Mouse (Mus musculus) right cerebral cortex, postnatal 14 days (tissue): ENCODE data around the gene Ccdc114.
"Not testable (repeated sequence)": the region's sequence is repeated elsewhere in the genome, so short reads cannot be mapped to it uniquely, and the experiment has no call there.

Source experiments
- DNase-seq: peaks from one replicate; pipeline ENCODE4 v3.0.0; 2022

Ccdc114 gene

DNA sequence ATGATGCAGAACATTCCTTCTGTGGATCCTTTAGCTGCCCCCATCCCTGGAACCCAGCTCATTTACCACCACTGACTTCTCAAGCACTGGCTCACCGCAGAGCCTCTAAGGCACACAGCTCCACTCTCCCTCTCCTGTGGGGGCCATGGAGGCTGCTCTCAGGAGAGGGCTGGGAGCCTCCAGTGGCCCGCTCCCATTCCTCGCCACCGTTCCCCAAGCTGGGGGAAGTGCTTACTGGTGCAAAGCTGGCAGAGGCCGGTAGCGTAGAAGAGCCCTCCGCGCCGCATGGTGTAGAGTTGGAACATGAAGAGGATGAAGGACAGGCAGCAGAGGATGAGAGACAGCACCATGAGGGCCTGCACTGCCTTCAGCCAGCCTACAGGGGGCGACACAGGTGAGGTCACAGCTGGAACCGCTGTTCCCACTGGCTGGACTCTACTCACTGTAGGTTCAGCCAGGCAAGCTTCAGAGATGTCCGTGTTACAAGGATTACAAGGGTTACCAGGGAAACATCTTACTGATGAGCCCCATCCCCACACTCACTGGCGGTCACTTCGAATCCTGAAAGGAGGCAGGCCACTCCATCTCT lies 4.7 kb upstream of the Ccdc114 start:
- no peak for DNase-seq

GRCm38 (mm10) chr7:45919761-45920160 lies 4.1 kb upstream of the Ccdc114 start:
- no peak for DNase-seq

DNA sequence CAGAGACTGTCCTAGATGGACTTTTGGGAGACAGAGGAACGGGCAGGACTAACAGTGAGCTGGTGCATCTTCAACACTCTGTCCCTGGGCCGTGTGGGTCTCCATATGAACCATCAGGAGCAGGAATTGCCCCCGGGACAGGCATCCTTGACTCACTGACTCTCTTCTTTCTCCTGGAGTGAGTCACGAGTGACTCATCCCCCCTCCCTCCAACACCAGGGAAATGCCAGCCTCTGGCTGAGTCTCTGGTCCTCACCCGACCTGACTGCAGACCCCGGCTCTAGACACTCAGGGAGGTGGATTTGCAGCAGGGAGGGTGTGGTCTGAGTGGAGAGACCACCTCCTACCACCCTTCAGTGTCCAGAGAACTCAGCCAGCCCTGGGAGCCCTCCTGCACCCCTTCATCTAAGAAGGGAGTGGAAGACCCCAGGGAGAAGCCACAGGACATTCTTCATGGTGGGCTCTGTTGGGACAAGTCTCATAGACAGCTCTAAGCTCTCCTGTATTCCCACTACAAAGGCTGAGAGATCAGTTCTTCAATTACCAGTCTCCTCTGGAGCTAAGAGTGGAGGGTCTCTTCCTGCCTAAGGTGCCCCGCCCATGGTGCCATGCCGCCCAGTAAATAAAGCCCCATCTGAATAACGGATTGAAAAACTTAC lies 3.2 kb upstream of the Ccdc114 start:
- no peak for DNase-seq

DNA sequence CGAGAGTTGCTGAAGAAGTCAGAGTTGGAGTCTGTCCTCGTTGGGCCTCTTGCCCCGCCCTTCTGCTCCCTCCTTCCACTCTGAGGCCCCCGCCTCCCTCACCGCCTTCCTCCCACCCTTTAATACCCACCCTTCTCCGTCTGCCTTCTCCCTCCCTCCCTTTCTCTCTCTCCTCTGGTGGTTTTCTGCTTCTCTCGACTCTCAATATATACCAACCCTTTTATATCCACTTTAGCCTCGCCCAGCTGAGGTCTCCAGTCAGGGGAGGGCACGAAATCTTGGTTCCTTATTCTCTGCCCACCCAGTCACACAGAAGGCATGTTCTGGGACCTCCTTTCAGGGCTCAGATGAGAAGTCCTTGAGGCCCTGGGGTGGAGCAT lies 2.6 kb upstream of the Ccdc114 start, which contains the start of gene Emp3:
TSS of gene Emp3 (minus strand) at position 163 of the 380 bp plus-strand sequence.
- DNase-seq: no peak

DNA sequence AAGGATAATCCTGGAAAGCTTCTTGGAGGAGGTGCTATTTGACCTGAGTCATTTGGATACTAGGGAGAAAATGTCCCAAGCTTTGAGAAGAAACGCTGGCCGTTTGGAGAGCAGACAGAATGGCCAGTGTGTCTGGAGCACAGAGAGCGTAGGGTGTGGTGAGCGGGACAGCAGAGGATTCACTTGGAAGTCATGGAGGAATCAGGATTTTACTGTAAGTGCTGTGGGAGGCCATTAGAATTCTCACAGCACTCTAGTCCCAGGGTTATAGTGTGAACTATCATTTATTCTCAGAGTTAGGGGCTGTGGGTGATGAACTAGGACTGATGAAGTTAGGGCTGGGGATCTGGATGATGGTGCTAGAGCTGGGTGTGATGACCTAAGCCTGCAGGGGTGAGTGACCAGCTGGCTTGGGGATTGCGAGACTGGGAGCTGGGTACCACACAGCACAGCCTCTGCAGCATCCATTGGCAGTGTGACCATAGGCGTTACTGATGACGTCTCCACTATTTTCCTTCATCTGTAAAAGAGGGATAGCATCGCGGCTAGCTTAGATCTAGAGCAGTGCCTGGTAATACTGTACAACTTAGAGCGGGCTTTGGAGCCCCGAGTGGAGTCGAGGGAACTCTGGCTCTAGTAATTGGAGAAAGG lies 1.8 kb upstream of the Ccdc114 start:
- no peak for DNase-seq

GRCm38 (mm10) chr7:45922928-45923761 lies 727 bp upstream of the Ccdc114 start:
- peak; percentile 92 for DNase-seq

- DNase-seq: no peak
These were observed 551 bp downstream of the Ccdc114 start for GRCm38 (mm10) chr7:45924429-45924816.

DNA sequence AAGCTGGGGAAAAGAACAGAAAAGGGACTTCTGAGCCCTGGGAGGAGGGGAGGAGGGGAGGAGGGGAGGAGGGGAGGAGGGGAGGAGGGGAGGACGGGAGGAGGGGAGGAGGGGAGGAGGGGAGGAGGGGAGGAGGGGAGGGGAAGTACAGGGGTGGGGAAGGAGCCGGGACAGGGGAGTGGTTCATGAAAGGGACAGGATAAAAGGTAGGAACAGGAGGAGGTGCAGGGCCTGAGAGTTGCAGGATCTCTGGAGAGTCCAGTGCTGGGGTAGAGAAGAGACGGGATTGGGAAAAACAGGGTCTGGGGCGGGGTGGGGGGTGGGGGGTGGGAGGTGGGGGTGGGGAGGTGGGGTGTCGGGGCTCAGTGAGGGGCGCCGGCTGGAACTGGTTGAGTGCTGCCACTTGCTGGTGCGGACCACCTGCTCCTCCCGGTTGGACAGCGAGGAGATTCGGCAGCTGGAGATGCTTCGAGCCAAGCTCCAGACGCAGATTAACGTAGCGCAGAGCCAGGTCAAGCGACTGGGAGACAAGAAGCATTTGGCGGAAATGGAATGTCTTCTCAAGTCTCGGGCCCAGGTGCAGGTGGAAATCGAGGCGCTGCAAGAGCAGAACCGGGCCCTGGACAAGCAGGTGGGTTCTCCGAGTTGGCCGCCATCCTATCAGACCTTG lies 4.9 kb downstream of the Ccdc114 start:
- no peak for DNase-seq

DNA sequence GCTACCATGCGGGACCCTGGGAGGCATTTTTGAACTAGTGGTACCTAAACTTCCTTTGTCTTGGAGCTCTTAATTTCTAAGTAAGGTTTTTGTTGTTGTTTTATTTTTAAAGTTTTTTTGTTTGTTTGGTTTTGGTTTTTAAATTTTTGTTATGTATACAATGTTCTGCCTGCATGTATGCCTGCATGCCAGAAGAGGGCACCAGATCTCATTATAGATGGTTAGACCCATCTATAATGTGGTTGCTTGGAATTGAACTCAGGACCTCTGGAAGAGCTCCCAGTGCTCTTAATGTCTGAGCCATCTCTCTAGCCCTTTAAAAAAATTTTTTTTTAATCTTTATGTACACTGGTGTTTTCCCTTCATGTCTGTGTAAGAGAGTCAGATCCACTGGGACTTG lies 5.8 kb downstream of the Ccdc114 start:
- DNase-seq: no peak

DNA sequence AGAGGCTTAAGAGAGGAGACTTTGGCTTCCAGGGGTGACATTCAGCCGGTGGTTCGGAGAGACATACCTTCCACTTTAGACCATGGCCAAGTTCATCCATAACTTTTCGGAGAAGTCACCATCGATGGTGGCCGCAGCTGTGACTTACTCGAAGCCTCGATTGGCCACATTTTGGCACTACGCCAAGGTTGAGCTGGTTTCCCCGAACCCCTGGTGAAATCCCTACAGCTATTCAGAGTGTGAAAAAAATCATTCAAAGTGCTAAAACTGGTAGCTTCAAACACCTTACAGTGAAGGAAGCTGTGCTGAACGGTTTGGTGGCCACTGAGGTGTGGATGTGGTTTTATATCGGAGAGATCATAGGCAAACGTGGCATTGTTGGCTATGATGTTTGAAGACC lies 9.9 kb downstream of the Ccdc114 start:
- DNase-seq: not testable (repeated sequence)

DNA sequence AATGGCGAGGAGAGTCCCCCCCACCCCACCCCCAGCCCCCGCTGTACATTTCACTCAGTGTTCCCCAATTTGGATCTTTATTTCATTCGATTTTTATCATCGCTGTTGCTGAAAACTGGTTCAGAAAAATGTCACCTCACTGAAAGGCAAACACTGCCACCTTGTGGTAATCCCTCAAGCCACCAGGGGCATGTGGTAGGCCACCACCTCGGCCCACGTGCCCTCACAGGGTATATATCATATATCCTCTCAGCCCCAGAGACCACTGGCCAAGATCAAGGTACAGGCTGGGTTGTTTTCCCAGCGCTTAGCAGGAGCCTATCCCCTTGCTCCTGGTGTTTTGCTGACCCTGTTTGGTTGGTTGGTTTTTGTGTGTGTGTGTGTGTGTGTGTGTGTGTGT lies 11.2 kb downstream of the Ccdc114 start:
- DNase-seq: peak; percentile 65

DNA sequence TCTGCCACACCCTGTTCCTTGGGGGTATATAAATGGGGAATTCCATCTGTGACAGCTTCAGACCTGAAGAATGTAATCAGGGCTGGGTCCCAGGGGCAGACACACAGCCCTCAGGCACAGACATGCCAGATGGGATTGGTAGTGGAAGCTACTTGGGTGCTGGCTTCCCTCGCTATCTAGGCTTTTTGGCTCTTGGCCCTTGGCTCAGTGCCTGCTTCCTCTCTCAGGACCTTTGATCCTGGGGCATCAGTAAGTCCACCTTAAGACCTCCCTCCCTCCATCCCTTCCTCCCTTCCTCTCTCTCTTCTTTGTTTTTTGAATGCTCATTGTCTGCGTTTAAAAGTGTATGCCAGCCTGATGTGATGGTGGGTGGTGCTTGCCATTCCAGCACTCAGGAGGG lies 16.0 kb downstream of the Ccdc114 start:
- DNase-seq: no peak

DNA sequence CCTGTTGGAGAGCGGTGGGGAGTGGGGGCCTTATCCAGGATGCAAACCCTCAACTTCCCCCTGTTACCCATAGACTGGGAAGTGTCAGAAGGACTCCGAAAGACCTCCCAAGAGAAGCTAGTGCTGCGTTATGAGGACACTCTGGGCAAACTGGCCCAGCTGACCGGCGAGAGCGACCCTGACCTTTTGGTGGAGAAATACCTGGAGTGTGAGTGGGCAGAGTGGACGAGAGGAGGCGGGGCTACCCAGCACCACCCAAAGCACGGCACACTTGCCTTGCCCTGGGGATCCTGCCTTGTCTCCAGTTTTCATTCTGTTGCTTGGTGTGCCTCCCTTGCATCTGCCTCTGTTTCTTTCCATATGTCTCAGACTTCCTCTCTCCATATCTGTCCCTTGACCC lies 18.1 kb downstream of the Ccdc114 start:
- DNase-seq: no peak

DNA sequence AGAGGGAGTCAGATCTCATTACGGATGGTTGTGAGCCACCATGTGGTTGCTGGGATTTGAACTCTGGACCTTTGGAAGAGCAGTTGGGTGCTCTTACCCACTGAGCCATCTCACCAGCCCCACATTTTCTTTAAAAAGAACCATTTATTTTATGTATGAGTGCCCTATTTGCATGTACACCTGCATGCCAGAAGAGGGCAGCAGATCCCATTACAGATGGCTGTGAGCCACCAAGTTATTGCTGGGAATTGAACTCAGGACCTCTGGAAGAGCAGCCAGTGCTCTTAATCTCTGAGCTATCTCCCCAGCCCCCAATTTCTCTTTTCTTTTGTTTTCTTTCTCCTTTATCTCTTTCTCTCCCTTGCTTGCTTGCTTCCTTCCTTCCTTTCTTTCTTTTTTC lies 19.4 kb downstream of the Ccdc114 start:
- DNase-seq: not testable (repeated sequence)

DNA sequence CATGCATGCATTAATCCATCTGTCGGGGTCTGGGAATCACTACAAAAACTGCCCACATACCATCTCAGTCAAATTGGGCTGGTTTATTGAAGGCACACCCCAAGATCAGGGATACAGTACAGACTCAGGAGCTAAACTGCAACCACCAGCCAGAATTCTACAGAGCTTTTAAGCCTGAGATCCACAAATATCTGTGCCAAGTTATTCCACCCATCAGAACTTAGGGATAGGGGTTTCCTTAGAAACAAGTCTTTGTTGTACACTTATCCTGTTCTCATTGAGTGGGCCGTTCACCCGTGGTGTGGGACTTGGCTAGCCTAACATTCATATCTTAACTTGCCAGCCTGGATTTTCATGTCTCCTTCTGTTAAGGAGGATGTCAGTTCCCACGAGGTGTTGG lies 25.2 kb downstream of the Ccdc114 start:
- DNase-seq: no peak

DNA sequence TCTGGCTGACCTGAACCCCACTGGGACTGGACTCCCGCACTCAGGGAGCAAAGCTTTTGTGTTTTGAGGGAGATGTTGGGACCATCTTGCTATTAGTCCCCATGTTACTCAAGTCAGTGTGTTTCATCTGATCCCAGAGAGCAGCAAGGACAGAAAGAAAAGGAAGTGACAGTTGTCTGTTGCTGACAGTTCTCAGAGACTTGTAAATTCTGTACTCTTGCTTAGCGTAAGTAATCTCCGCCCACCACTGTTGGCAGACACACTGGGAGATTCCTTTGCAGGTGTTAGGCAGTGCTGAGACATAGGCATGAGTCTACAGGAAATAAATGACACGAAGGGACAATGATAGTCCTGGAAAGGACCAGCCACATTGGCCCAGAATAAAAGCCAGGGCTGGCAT lies 32.7 kb downstream of the Ccdc114 start:
- DNase-seq: no peak

GRCm38 (mm10) chr7:45971831-45972723 lies 48.2 kb downstream of the Ccdc114 start:
- DNase-seq: no peak

DNA sequence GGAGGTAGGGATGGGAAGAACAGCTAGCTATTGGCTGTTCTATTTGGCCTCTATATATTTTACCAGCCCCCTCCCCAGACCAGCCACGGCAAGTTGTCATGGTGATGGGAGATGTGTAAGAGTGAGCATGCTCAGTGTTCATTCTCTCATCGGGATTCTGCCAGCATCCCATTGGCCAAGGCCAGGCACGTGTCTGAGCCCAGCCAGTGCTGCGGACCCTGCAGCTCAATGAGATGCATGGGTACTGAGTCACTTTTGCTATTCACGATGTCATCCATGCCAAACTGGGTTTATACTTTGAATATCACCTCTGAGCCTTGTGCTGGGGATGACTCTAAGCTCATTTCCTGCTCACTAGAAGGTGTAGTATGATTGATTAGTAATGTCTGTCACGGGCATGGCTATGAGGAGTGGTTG lies 49.4 kb downstream of the Ccdc114 start:
- peak; percentile 27 for DNase-seq

- DNase-seq: no peak
These were observed 50.2 kb downstream of the Ccdc114 start for GRCm38 (mm10) chr7:45974103-45974502.

DNA sequence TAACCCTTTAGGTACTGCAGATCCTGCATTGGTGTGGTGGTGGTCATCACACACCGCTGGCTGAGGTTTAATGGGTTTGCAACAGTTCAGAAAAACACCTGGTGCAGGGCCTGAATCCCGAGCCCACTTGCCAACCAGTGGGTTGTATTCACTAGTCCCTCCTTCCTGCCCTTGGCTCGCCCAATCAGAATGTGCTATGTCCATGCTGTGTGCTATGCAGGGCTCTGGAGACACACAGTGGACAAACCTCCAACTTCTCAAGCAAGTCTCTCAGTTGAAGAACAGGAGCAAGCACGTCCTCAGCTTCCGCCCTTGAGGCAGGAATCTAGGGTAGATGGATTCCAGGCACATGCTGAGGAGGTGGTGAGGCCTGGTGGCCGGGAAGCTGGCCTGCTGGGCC lies 50.6 kb downstream of the Ccdc114 start:
- no peak for DNase-seq

DNA sequence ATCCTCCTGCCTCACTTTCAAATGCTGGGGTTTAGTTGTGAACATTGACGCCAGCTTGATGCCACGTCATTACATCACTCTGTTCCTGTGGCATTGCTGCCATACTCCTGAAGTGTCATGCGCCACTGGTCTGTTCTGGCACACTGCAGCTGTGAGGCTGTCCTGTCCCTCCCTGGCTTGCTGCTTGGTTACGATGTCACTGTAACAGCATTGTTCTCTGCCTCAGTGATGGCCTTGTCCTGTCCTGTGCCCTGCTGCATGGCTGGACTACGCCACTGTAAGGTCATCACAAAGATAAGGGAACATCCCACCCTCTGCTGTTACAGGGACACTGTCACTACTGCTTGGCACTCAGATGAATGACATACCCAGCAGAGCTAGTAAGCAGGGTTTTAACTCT lies 57.7 kb downstream of the Ccdc114 start:
- no peak for DNase-seq

DNA sequence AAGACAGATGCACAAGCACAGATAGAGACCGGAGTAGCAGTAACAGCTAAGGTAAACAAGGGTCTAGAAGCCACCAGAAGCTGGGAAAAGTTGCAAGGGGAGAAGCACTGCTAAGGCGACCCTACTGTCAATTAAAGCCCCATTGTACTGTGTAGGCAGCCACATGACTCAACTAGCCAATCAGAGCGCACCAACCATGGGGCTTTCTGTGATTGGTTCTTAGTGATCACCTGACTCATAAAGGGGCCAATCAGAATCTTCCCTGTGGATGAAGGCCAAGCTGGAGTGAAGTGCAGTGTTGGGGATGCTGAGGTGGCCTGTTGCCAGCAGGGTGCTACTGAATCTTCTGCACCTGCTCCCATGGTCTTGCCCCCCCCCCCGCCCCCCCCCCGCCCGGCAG lies 63.0 kb downstream of the Ccdc114 start:
- no peak for DNase-seq
